Mouse (Mus musculus) cortical plate, adult 2 months (tissue): ENCODE results near the gene Gm9913.

Source experiments
- CTCF ChIP-seq: fragments of 200-500 bp; IDR thresholded peaks from 2 replicates; pipeline ENCODE4 v1.5.1; 2011; ENCODE audit warnings: mild to moderate bottlenecking, control low read depth, low read length; ENCODE audit not compliant: insufficient read depth; ENCODE audit errors: extremely low read depth
- POLR2A ChIP-seq: fragments of 200-500 bp; IDR thresholded peaks from 2 replicates; pipeline ENCODE4 v1.6.1; 2011; ENCODE audit warnings: mild to moderate bottlenecking, low read length, control low read depth; ENCODE audit not compliant: insufficient read depth; ENCODE audit errors: extremely low read depth

DNA sequence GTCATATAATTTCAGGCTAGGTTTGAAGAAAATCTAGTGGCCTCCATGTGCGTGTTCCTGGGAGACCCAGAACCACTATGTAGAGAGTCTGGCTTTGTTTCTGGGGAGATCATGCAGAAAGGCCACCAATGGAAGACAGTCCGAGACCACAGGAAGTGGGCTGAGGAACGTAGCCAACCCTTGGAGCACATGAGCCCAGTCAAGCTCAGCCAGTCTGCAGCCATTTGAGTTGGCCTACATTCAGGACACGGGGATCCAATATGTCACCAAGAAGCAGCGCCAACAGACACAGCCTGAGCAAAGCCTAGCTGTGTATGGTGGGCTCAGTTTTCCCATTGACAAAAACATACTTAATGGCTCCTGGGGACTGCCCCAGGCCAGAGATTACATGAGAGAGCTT lies 8.2 kb upstream of the Gm9913 start:
- TF ChIP-seq CTCF (no peak), POLR2A (no peak)
